In genomic region chr3:95906860-95907259, GRCm38 (mm10) we compare ENCODE assay signal across 8 mouse cellular contexts. TPM values are rescaled to one million over a fixed set of nuclear protein-coding genes. Genes with fewer than 3 reads are reported as not detected.
DNase-seq lines count a peak whose midpoint lies in the region; ATAC-seq and TF ChIP-seq lines count a peak whose summit lies in the region.

No protein-coding gene starts in this region.

- H3K4me2 ChIP-seq in forebrain, embryonic 12.5 days, result peak overlapping the region; percentile 77
- H3K4me2 ChIP-seq in liver, postnatal 0 days (ENCODE audit: low read depth, low read length), result peak overlapping the region; percentile 75
- peak overlapping the region; percentile 83 for H3K4me2 ChIP-seq in neural tube, embryonic 12.5 days (replicated peaks)

- H3K4me3 ChIP-seq in forebrain, embryonic 12.5 days (replicated peaks), result peak overlapping the region; percentile 23; the same call in 1 of the 2 replicates
- H3K4me3 ChIP-seq in liver, postnatal 0 days (ENCODE audit: low read depth, low read length), result peak overlapping the region; percentile 34
- H3K4me3 ChIP-seq in neural tube, embryonic 12.5 days, result no peak overlapping the region

- H3K9ac ChIP-seq in forebrain, embryonic 12.5 days, result peak overlapping the region; percentile 38; the same call in 1 of the 2 replicates
- H3K9ac ChIP-seq in liver, postnatal 0 days (replicated peaks), result no peak overlapping the region
- no peak overlapping the region; the same call in 1 of the 2 replicates for H3K9ac ChIP-seq in neural tube, embryonic 12.5 days

- ATAC-seq in cerebellum, adult (ENCODE audit: insufficient number of reproducible peaks, low FRiP score, low TSS enrichment), result no peak
- ATAC-seq in forebrain, embryonic 12.5 days (ENCODE audit: low FRiP score), result no peak
- ATAC-seq in liver, postnatal 0 days, result no peak
- ATAC-seq in neural tube, embryonic 12.5 days (ENCODE audit: low FRiP score, low read depth), result no peak

- H3K9me3 ChIP-seq in forebrain, embryonic 12.5 days, result no peaks in the 10 kb centered on the region
- H3K9me3 ChIP-seq in liver, postnatal 0 days (ENCODE audit: low read length), result no peaks in the 10 kb centered on the region
- no peaks in the 10 kb centered on the region for H3K9me3 ChIP-seq in neural tube, embryonic 12.5 days

- no peak for TF ChIP-seq EP300 in liver, postnatal 0 days (IDR thresholded peaks at IDR 0.05; ENCODE audit: low read depth)

- 1% methylated on average over 12 of the region's 12 CpGs for WGBS in forebrain, embryonic 12.5 days
- WGBS in liver, postnatal 0 days (ENCODE audit: insufficient replicate concordance), result under 1% methylated on average over 12 of the region's 12 CpGs
- under 1% methylated on average over 12 of the region's 12 CpGs for WGBS in neural tube, embryonic 12.5 days

- peak; percentile 76 to 80 for DNase-seq in cerebellum, postnatal 10 days
- DNase-seq in R1 (ENCODE audit: low read depth, low spot score), result peak; percentile 66
- DNase-seq in induced T-regulatory cell, adult 2 months (ENCODE audit: low read depth), result peak; percentile 75
- DNase-seq in liver, postnatal 0 days, result peak; percentile 68
- DNase-seq in frontal cortex, postnatal 25 days (ENCODE audit: low spot score in 2 of 2), result no peak

- no peak overlapping the region for H3K27ac ChIP-seq in forebrain, embryonic 12.5 days
- no peak overlapping the region for H3K27ac ChIP-seq in liver, postnatal 0 days (ENCODE audit: low read depth)
- no peak overlapping the region for H3K27ac ChIP-seq in neural tube, embryonic 12.5 days

- TF ChIP-seq CTCF in liver, postnatal 0 days (IDR thresholded peaks at IDR 0.05; ENCODE audit: low read depth), result peak; percentile 89

- peaks cover 10% of the 10 kb centered on the region; the same call in 1 of the 2 replicates for H3K27me3 ChIP-seq in forebrain, embryonic 12.5 days
- peaks cover 37% of the 10 kb centered on the region for H3K27me3 ChIP-seq in liver, postnatal 0 days (ENCODE audit: insufficient read depth, low read length)
- no peaks in the 10 kb centered on the region for H3K27me3 ChIP-seq in neural tube, embryonic 12.5 days (replicated peaks)

- no peaks in the 10 kb centered on the region for H3K36me3 ChIP-seq in forebrain, embryonic 12.5 days (replicated peaks)
- H3K36me3 ChIP-seq in liver, postnatal 0 days (replicated peaks; ENCODE audit: insufficient read depth, low read length), result no peaks in the 10 kb centered on the region
- H3K36me3 ChIP-seq in neural tube, embryonic 12.5 days, result no peaks in the 10 kb centered on the region

- peaks cover 43% of the 10 kb centered on the region for H3K4me1 ChIP-seq in forebrain, embryonic 12.5 days
- H3K4me1 ChIP-seq in liver, postnatal 0 days (ENCODE audit: insufficient read depth), result peaks cover 18% of the 10 kb centered on the region
- peaks cover 25% of the 10 kb centered on the region for H3K4me1 ChIP-seq in neural tube, embryonic 12.5 days

RNA-seq across cellular contexts. Expression of gene Car14, which starts 2.4 kb away (rescaled TPM):
- 26.3 and 32.1 TPM in 2 replicates for polyA plus RNA-seq in forebrain, embryonic 12.5 days (2016; fragmentation: Nextera tagmentation; extraction: Ambion mirVana)
- 15.2 and 17.3 TPM in 2 replicates for polyA plus RNA-seq in liver, postnatal 0 days (2015; fragmentation: Nextera tagmentation; extraction: Ambion mirVana)
- 8.6 and 9.3 TPM in 2 replicates for polyA plus RNA-seq in neural tube, embryonic 12.5 days (2016; fragmentation: Nextera tagmentation; extraction: Ambion mirVana)

RNA-seq across cellular contexts. Expression of gene Aph1a, which starts 13.1 kb away (rescaled TPM):
- polyA plus RNA-seq in forebrain, embryonic 12.5 days (2016; fragmentation: Nextera tagmentation; extraction: Ambion mirVana), result 32.2 and 37.5 TPM in 2 replicates
- polyA plus RNA-seq in liver, postnatal 0 days (2015; fragmentation: Nextera tagmentation; extraction: Ambion mirVana), result 17.1 and 22.9 TPM in 2 replicates
- 26.9 and 36.5 TPM in 2 replicates for polyA plus RNA-seq in neural tube, embryonic 12.5 days (2016; fragmentation: Nextera tagmentation; extraction: Ambion mirVana)

RNA-seq across cellular contexts. Expression of gene BC028528, which starts 15.1 kb away (rescaled TPM):
- 8.4 and 10.1 TPM in 2 replicates for polyA plus RNA-seq in forebrain, embryonic 12.5 days (2016; fragmentation: Nextera tagmentation; extraction: Ambion mirVana)
- polyA plus RNA-seq in liver, postnatal 0 days (2015; fragmentation: Nextera tagmentation; extraction: Ambion mirVana), result 7.6 and 7.9 TPM in 2 replicates
- polyA plus RNA-seq in neural tube, embryonic 12.5 days (2016; fragmentation: Nextera tagmentation; extraction: Ambion mirVana), result 13.1 and 13.5 TPM in 2 replicates

RNA-seq across cellular contexts. Expression of gene Anp32e, which starts 22.2 kb away (rescaled TPM):
- polyA plus RNA-seq in forebrain, embryonic 12.5 days (2016; fragmentation: Nextera tagmentation; extraction: Ambion mirVana), result 405 and 446 TPM in 2 replicates
- 92.0 and 98.4 TPM in 2 replicates for polyA plus RNA-seq in liver, postnatal 0 days (2015; fragmentation: Nextera tagmentation; extraction: Ambion mirVana)
- 277 and 278 TPM in 2 replicates for polyA plus RNA-seq in neural tube, embryonic 12.5 days (2016; fragmentation: Nextera tagmentation; extraction: Ambion mirVana)

RNA-seq across cellular contexts. Expression of gene Ciart, which starts 24.8 kb away (rescaled TPM):
- 4.1 and 4.9 TPM in 2 replicates for polyA plus RNA-seq in forebrain, embryonic 12.5 days (2016; fragmentation: Nextera tagmentation; extraction: Ambion mirVana)
- polyA plus RNA-seq in liver, postnatal 0 days (2015; fragmentation: Nextera tagmentation; extraction: Ambion mirVana), result 0.77 and 1.00 TPM in 2 replicates
- polyA plus RNA-seq in neural tube, embryonic 12.5 days (2016; fragmentation: Nextera tagmentation; extraction: Ambion mirVana), result 4.7 and 4.8 TPM in 2 replicates

Comparison
In these comparisons a context has a peak if more than half of its experiments do, and no peak if none do; other contexts are left out.
1. DNase-seq: peak in cerebellum, postnatal 10 days (2 of 2), R1 (single experiment), induced T-regulatory cell, adult 2 months (single experiment) and liver, postnatal 0 days (single experiment); none in frontal cortex, postnatal 25 days (0 of 2).
2. Peak in every context shown above with its lines, with median percentiles within 50 percentile points of each other: H3K4me2 ChIP-seq.